In the genomic region with DNA sequence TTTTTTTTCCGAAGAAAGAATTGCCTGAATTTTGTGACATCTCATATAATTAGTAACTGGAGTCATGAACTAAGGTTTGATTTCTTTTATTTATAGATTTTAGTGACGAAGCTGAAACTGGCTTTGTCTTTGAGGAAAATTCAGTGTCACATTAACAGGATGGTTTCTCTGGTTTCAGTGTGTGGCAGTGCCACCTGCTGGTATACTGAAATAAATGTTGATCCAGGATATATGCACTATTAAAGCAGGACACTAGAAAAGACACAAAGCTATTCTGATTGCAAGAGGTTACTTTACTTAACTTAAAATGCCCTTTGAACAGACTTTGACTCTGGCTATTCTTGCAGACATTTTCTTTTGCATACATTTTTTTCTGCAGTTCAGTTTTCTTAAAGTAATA, we compare ENCODE assay signal across 10 mouse cellular contexts. TPM values are rescaled to one million over a fixed set of nuclear protein-coding genes. Genes with fewer than 3 reads are reported as not detected.
A peak's percentile ranks its signal among the peaks of the same experiment; 100 is the strongest.
DNase-seq lines count a peak whose midpoint lies in the region; ATAC-seq and TF ChIP-seq lines count a peak whose summit lies in the region.
"Had no signal": no experiment of that assay in that cellular context is flagged by ENCODE, and none has a peak within 500 bp of the region (broad histone marks: within the 10 kb centered on the region; RNA-seq: fewer than 3 reads in every experiment).

No protein-coding gene starts in this region.

- H3K27me3 ChIP-seq in E14TG2a.4 (ENCODE audit: insufficient read depth, low read length) = no peaks in the 10 kb centered on the region
- H3K27me3 ChIP-seq in forebrain, embryonic 13.5 days = no peaks in the 10 kb centered on the region
- H3K27me3 ChIP-seq in limb, embryonic 14.5 days (ENCODE audit: control insufficient read depth, insufficient read depth, low read length) = no peaks in the 10 kb centered on the region
- H3K27me3 ChIP-seq: liver, embryonic 15.5 days had no signal

- H3K36me3 ChIP-seq in E14TG2a.4 (ENCODE audit: insufficient read depth, low read length) = no peaks in the 10 kb centered on the region
- no peaks in the 10 kb centered on the region for H3K36me3 ChIP-seq in forebrain, embryonic 13.5 days (ENCODE audit: poor library complexity, severe bottlenecking)
- H3K36me3 ChIP-seq in limb, embryonic 14.5 days (ENCODE audit: control insufficient read depth, insufficient read depth, low read length) = no peaks in the 10 kb centered on the region
- H3K36me3 ChIP-seq: liver, embryonic 15.5 days had no signal

- no peak overlapping the region for H3K4me2 ChIP-seq in forebrain, embryonic 13.5 days
- H3K4me2 ChIP-seq in limb, embryonic 14.5 days (replicated peaks; ENCODE audit: low read depth, low read length, severe bottlenecking) = no peak overlapping the region
- H3K4me2 ChIP-seq: liver, embryonic 15.5 days had no signal

- peak; percentile 71; the same call in 1 of the 2 replicates for ATAC-seq in forebrain, embryonic 13.5 days
- no peak for ATAC-seq in limb, embryonic 14.5 days (ENCODE audit: low FRiP score, low read depth)

- TF ChIP-seq CTCF in E14TG2a.4 (conservative IDR thresholded peaks at IDR 0.05; ENCODE audit: low read length) = peak; percentile 47

- no peaks in the 10 kb centered on the region for H3K9me3 ChIP-seq in E14TG2a.4 (ENCODE audit: low read length)
- H3K9me3 ChIP-seq in forebrain, embryonic 13.5 days (replicated peaks) = no peaks in the 10 kb centered on the region
- H3K9me3 ChIP-seq in limb, embryonic 14.5 days (ENCODE audit: control insufficient read depth, low read length) = no peaks in the 10 kb centered on the region
- H3K9me3 ChIP-seq: liver, embryonic 15.5 days had no signal

- H3K4me3 ChIP-seq in E14TG2a.4 (replicated peaks; ENCODE audit: low read length) = no peak overlapping the region
- no peak overlapping the region for H3K4me3 ChIP-seq in forebrain, embryonic 13.5 days
- H3K4me3 ChIP-seq in limb, embryonic 14.5 days (replicated peaks; ENCODE audit: low read length) = no peak overlapping the region
- H3K4me3 ChIP-seq: liver, embryonic 15.5 days had no signal

- DNase-seq in left cerebral cortex, adult 18-20 months (ENCODE audit: low spot score in 2 of 2) = peak; percentile 45 to 55
- no peak for DNase-seq in left cerebral cortex, adult 11 months (ENCODE audit: low spot score)
- DNase-seq in R1 (ENCODE audit: low read depth, low spot score) = peak; percentile 25
- peak; percentile 72 for DNase-seq in limb, embryonic 14.5 days (ENCODE audit: low spot score)
- DNase-seq in right cerebral cortex, postnatal 10 days (ENCODE audit: low spot score in 2 of 2) = peak; percentile 60 to 73
- DNase-seq in ovary, postnatal 36 days (ENCODE audit: low spot score) = no peak

- H3K9ac ChIP-seq in forebrain, embryonic 13.5 days = no peak overlapping the region
- H3K9ac ChIP-seq in limb, embryonic 14.5 days (ENCODE audit: low read depth, low read length, severe bottlenecking) = no peak overlapping the region
- H3K9ac ChIP-seq: liver, embryonic 15.5 days had no signal

- no peaks in the 10 kb centered on the region for H3K4me1 ChIP-seq in E14TG2a.4 (replicated peaks; ENCODE audit: low read depth, low read length)
- H3K4me1 ChIP-seq in forebrain, embryonic 13.5 days = no peaks in the 10 kb centered on the region
- H3K4me1 ChIP-seq in limb, embryonic 14.5 days (ENCODE audit: control insufficient read depth, insufficient read depth, low read length) = no peaks in the 10 kb centered on the region
- H3K4me1 ChIP-seq: liver, embryonic 15.5 days had no signal

- WGBS in forebrain, embryonic 13.5 days = 46% methylated on average over 2 of the region's 2 CpGs
- WGBS in limb, embryonic 14.5 days = 35% methylated on average over 2 of the region's 2 CpGs

- no peak overlapping the region for H3K27ac ChIP-seq in forebrain, embryonic 13.5 days
- H3K27ac ChIP-seq in limb, embryonic 14.5 days (replicated peaks; ENCODE audit: low read depth, low read length) = no peak overlapping the region
- H3K27ac ChIP-seq: liver, embryonic 15.5 days had no signal

- TF ChIP-seq POLR2A in limb, embryonic 14.5 days (IDR thresholded peaks at IDR 0.05; ENCODE audit: borderline replicate concordance, extremely low read depth, insufficient read depth, insufficient read length) = no peak

RNA-seq across cellular contexts. Expression of gene Pou1f1, which starts 23.3 kb away (rescaled TPM):
- total RNA-seq in left cerebral cortex, adult 18-20 months (2021) = not detected
- polyA plus RNA-seq in forebrain, embryonic 13.5 days (2015; fragmentation: Nextera tagmentation; extraction: Ambion mirVana) = not detected in 2 replicates
- 0.15 and 0.29 TPM in 2 replicates for polyA plus RNA-seq in limb, embryonic 14.5 days (2012; rRNA removed)
- polyA plus RNA-seq in limb, embryonic 14.5 days (2014; fragmentation: Nextera tagmentation; extraction: Ambion mirVana) = 0.25 and 0.30 TPM in 2 replicates
- polyA plus RNA-seq: liver, embryonic 15.5 days; testis, adult 2 months had no signal

Comparison
In these comparisons a context has a peak if more than half of its experiments do, and no peak if none do; other contexts are left out.
1. DNase-seq: peak in left cerebral cortex, adult 18-20 months (2 of 2), R1 (single experiment), limb, embryonic 14.5 days (single experiment) and right cerebral cortex, postnatal 10 days (2 of 2); none in left cerebral cortex, adult 11 months (single experiment) and ovary, postnatal 36 days (single experiment).